18 mouse cellular contexts compared by ENCODE assay signal in genomic region chr7:98719761-98720160, GRCm38 (mm10).
"Had no signal": no experiment of that assay in that cellular context is flagged by ENCODE, and none has a peak within 500 bp of the region (broad histone marks: within the 10 kb centered on the region; RNA-seq: fewer than 3 reads in every experiment).

No protein-coding gene starts in this region.

- H3K4me1 ChIP-seq: lung, embryonic 15.5 days; midbrain, embryonic 13.5 days; midbrain, embryonic 15.5 days had no signal

- H3K27ac ChIP-seq: lung, embryonic 15.5 days; macrophage; midbrain, embryonic 13.5 days; midbrain, embryonic 15.5 days; neural tube, embryonic 12.5 days; stomach, embryonic 15.5 days; stomach, postnatal 0 days had no signal

- H3K4me2 ChIP-seq: lung, embryonic 15.5 days; midbrain, embryonic 11.5 days; midbrain, embryonic 13.5 days; midbrain, embryonic 15.5 days; neural tube, embryonic 12.5 days; stomach, embryonic 15.5 days had no signal

- H3K27me3 ChIP-seq: lung, embryonic 15.5 days; midbrain, embryonic 13.5 days; midbrain, embryonic 15.5 days; neural tube, embryonic 12.5 days; stomach, embryonic 15.5 days had no signal

- H3K4me3 ChIP-seq: lung, embryonic 15.5 days; megakaryocyte, embryonic 14.5 days; midbrain, embryonic 13.5 days; midbrain, embryonic 15.5 days; neural tube, embryonic 12.5 days; stomach, embryonic 15.5 days had no signal

- DNase-seq: liver, postnatal 0 days; lung, adult 2 months; lung, postnatal 14 days; lung, postnatal 36 days; right cerebral cortex, postnatal 14 days; thymus, adult 2 months; thymus, postnatal 25 days; thymus, postnatal 4 days had no signal

- ATAC-seq: liver, postnatal 0 days; lung, postnatal 0 days; midbrain, embryonic 13.5 days; midbrain, embryonic 15.5 days had no signal

- H3K9ac ChIP-seq: liver, postnatal 0 days; lung, embryonic 15.5 days; midbrain, embryonic 13.5 days; midbrain, embryonic 15.5 days; neural tube, embryonic 12.5 days; stomach, embryonic 15.5 days had no signal

- H3K9me3 ChIP-seq: lung, embryonic 15.5 days; megakaryocyte, embryonic 14.5 days; midbrain, embryonic 13.5 days; midbrain, embryonic 15.5 days; neural tube, embryonic 12.5 days; stomach, embryonic 15.5 days had no signal
